Mouse (Mus musculus): ENCODE data around the gene Gm20518.

DNA sequence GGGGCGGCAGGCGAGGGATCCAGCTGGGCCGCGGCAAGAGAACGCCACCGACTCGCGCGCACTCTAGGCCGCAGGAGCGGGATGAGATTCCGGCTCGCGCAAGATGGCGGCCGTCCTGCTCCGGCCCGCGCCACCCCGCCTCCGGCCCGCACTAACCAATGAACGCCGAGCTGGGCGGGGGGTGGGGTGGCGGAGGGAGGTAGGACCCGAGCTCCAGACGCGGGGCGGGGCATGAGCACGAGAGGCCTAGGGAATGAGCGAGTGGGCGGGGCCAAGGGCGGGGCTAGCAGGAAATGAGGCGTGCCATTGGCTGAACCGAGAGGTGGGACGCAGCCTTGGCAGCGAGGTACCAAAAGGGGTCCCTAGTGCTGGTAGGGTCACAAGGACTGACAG lies at the start of gene Gm20518:
- TF ChIP-seq POLR2A (IDR thresholded peaks at IDR 0.05; ENCODE audit: insufficient read length, low read depth) (peak; percentile 98), POLR2AphosphoS2 (IDR thresholded peaks at IDR 0.05; ENCODE audit: insufficient read length, low read depth) (peak; percentile 97)
